ENCODE assay signal across 7 mouse cellular contexts in the genomic region with DNA sequence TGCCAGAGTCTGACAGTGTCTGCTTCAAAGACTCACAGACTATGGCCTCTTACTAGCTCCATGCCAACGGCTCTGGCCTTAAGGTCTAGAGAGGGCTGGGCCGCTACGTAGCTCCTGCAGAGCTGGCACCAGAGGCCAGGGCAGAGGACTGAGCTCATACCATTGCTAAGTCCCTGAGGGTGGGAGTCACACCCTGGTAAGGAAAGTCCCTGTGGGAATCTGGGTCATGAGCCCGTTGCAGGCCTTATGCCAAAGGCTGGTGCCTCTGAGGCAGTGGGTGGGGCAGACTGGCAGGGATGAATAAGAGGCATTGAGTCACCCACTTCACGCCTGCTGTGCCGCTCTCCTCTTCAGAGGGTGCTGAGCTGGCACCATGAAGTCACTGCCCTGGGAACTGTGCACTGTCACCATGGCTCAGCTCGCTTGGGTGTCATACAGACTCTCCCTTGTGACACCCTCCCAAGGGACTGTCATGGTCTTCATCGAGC. TPM values are rescaled to one million over a fixed set of nuclear protein-coding genes. Genes with fewer than 3 reads are reported as not detected.
A peak's percentile ranks its signal among the peaks of the same experiment; 100 is the strongest.
DNase-seq lines count a peak whose midpoint lies in the region; ATAC-seq lines count a peak whose summit lies in the region.

No protein-coding gene starts in this region.

- 80% methylated on average over 8 of the region's 8 CpGs for WGBS in limb, embryonic 15.5 days
- WGBS in limb, embryonic 10.5 days = 91% methylated on average over 8 of the region's 8 CpGs
- 88% methylated on average over 8 of the region's 8 CpGs for WGBS in kidney, embryonic 16.5 days

- no peak overlapping the region for H3K9ac ChIP-seq in limb, embryonic 15.5 days
- no peak overlapping the region for H3K9ac ChIP-seq in kidney, embryonic 16.5 days (replicated peaks; ENCODE audit: low read length)

- H3K4me1 ChIP-seq in limb, embryonic 15.5 days = 0 out of 2 replicates have a peak, but pooled peaks cover 2% of the 10 kb centered on the region
- H3K4me1 ChIP-seq in limb, embryonic 10.5 days = no peaks in the 10 kb centered on the region
- no peaks in the 10 kb centered on the region for H3K4me1 ChIP-seq in kidney, embryonic 16.5 days (ENCODE audit: insufficient read depth, low read length)

- DNase-seq in limb, embryonic 10.5 days (ENCODE audit: low spot score) = no peak
- DNase-seq in adrenal gland, adult (ENCODE audit: inconsistent age in 2 of 2, low spot score in 1 of 2) = peak; percentile 83 to 93
- DNase-seq in frontal cortex, postnatal 14 days (ENCODE audit: low spot score in 2 of 2) = peak; percentile 21 to 49
- DNase-seq in lung, postnatal 14 days = peak; percentile 77
- no peak for DNase-seq in thymus, adult 18-20 months

- no peak for ATAC-seq in limb, embryonic 15.5 days (ENCODE audit: insufficient number of reproducible peaks, low FRiP score, low TSS enrichment, low read depth)
- no peak for ATAC-seq in kidney, embryonic 16.5 days (ENCODE audit: low FRiP score, low TSS enrichment)

- H3K4me3 ChIP-seq in limb, embryonic 15.5 days = no peak overlapping the region
- H3K4me3 ChIP-seq in limb, embryonic 10.5 days = no peak overlapping the region
- H3K4me3 ChIP-seq in kidney, embryonic 16.5 days (ENCODE audit: low read length) = no peak overlapping the region

- H3K4me2 ChIP-seq in limb, embryonic 15.5 days = no peak overlapping the region
- no peak overlapping the region for H3K4me2 ChIP-seq in kidney, embryonic 16.5 days (replicated peaks; ENCODE audit: low read depth, low read length)

- peaks cover 4% of the 10 kb centered on the region; the same call in 1 of the 2 replicates for H3K9me3 ChIP-seq in limb, embryonic 15.5 days
- no peaks in the 10 kb centered on the region for H3K9me3 ChIP-seq in limb, embryonic 10.5 days (replicated peaks)
- peaks cover 4% of the 10 kb centered on the region for H3K9me3 ChIP-seq in kidney, embryonic 16.5 days (ENCODE audit: low read length)

- peaks cover 60% of the 10 kb centered on the region for H3K36me3 ChIP-seq in limb, embryonic 15.5 days
- peaks cover 86% of the 10 kb centered on the region for H3K36me3 ChIP-seq in limb, embryonic 10.5 days
- peaks cover 34% of the 10 kb centered on the region for H3K36me3 ChIP-seq in kidney, embryonic 16.5 days (ENCODE audit: insufficient read depth, low read length)

- H3K27me3 ChIP-seq in limb, embryonic 15.5 days = no peaks in the 10 kb centered on the region
- H3K27me3 ChIP-seq in limb, embryonic 10.5 days (ENCODE audit: low read depth, poor library complexity, severe bottlenecking) = no peaks in the 10 kb centered on the region
- H3K27me3 ChIP-seq in kidney, embryonic 16.5 days (ENCODE audit: insufficient read depth, low read length) = no peaks in the 10 kb centered on the region

- peak overlapping the region; percentile 47; the same call in 1 of the 2 replicates for H3K27ac ChIP-seq in limb, embryonic 15.5 days
- H3K27ac ChIP-seq in limb, embryonic 10.5 days = no peak overlapping the region
- no peak overlapping the region for H3K27ac ChIP-seq in kidney, embryonic 16.5 days (ENCODE audit: low read length)

RNA-seq across cellular contexts. Expression of gene Sfn, which starts 12.3 kb away (rescaled TPM):
- 499 and 506 TPM in 2 replicates for polyA plus RNA-seq in limb, embryonic 15.5 days (2015; fragmentation: Nextera tagmentation; extraction: Ambion mirVana)
- polyA plus RNA-seq in limb, embryonic 10.5 days (2016; fragmentation: Nextera tagmentation; extraction: Ambion mirVana) = 29.7 and 38.7 TPM in 2 replicates
- polyA plus RNA-seq in kidney, embryonic 16.5 days (2015; fragmentation: Nextera tagmentation; extraction: Ambion mirVana) = 20.7 and 21.4 TPM in 2 replicates

RNA-seq across cellular contexts. Expression of gene Gpn2, which starts 30.2 kb away (rescaled TPM):
- 15.7 and 17.2 TPM in 2 replicates for polyA plus RNA-seq in limb, embryonic 15.5 days (2015; fragmentation: Nextera tagmentation; extraction: Ambion mirVana)
- 31.3 and 31.6 TPM in 2 replicates for polyA plus RNA-seq in limb, embryonic 10.5 days (2016; fragmentation: Nextera tagmentation; extraction: Ambion mirVana)
- 20.9 and 21.0 TPM in 2 replicates for polyA plus RNA-seq in kidney, embryonic 16.5 days (2015; fragmentation: Nextera tagmentation; extraction: Ambion mirVana)

RNA-seq across cellular contexts. Expression of gene Zdhhc18, which starts 35.6 kb away (rescaled TPM):
- 2.9 and 3.6 TPM in 2 replicates for polyA plus RNA-seq in limb, embryonic 15.5 days (2015; fragmentation: Nextera tagmentation; extraction: Ambion mirVana)
- 3.6 and 4.0 TPM in 2 replicates for polyA plus RNA-seq in limb, embryonic 10.5 days (2016; fragmentation: Nextera tagmentation; extraction: Ambion mirVana)
- 2.4 and 4.4 TPM in 2 replicates for polyA plus RNA-seq in kidney, embryonic 16.5 days (2015; fragmentation: Nextera tagmentation; extraction: Ambion mirVana)

RNA-seq across cellular contexts. Expression of gene Gpatch3, which starts 39.8 kb away (rescaled TPM):
- 5.8 and 7.3 TPM in 2 replicates for polyA plus RNA-seq in limb, embryonic 15.5 days (2015; fragmentation: Nextera tagmentation; extraction: Ambion mirVana)
- polyA plus RNA-seq in limb, embryonic 10.5 days (2016; fragmentation: Nextera tagmentation; extraction: Ambion mirVana) = 12.9 and 14.0 TPM in 2 replicates
- polyA plus RNA-seq in kidney, embryonic 16.5 days (2015; fragmentation: Nextera tagmentation; extraction: Ambion mirVana) = 7.5 and 8.3 TPM in 2 replicates

RNA-seq across cellular contexts. Expression of gene Pigv, which starts 58.1 kb away (rescaled TPM):
- polyA plus RNA-seq in limb, embryonic 15.5 days (2015; fragmentation: Nextera tagmentation; extraction: Ambion mirVana) = 14.6 and 15.3 TPM in 2 replicates
- polyA plus RNA-seq in limb, embryonic 10.5 days (2016; fragmentation: Nextera tagmentation; extraction: Ambion mirVana) = 17.9 and 19.6 TPM in 2 replicates
- polyA plus RNA-seq in kidney, embryonic 16.5 days (2015; fragmentation: Nextera tagmentation; extraction: Ambion mirVana) = 19.2 and 22.7 TPM in 2 replicates

Comparison
In these comparisons a context has a peak if more than half of its experiments do, and no peak if none do; other contexts are left out.
1. RNA of gene Sfn, which starts 12.3 kb away (polyA plus RNA-seq): 499 to 506 TPM in limb, embryonic 15.5 days; 29.7 to 38.7 TPM in limb, embryonic 10.5 days and 20.7 to 21.4 TPM in kidney, embryonic 16.5 days; every median in the first group is over 10 times any median in the second.
2. DNase-seq: peak in adrenal gland, adult (2 of 2), frontal cortex, postnatal 14 days (2 of 2) and lung, postnatal 14 days (single experiment); none in limb, embryonic 10.5 days (single experiment) and thymus, adult 18-20 months (0 of 2).